Comparison of ENCODE assay signal across 9 mouse cellular contexts in the genomic region with DNA sequence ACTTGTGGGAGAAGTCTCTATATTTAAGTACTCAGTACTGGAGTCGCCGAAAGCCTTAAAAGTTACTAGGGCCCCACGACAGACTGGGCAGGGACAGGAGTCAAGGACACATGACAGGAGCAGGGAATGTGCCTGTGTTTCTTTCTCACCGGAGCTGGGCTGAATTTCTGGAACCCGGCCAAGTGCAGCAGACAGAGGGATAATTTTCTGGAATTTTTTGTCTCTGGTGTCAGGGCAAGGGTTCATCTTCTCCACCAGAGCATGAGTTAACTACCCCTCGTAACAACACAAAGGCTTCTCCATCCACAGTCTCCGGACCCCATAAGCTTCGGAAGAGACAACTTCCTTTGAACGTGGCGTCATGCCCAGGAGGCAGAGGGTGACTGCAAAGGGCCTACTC. TPM values are rescaled to one million over a fixed set of nuclear protein-coding genes. Genes with fewer than 3 reads are reported as not detected.
DNase-seq lines count a peak whose midpoint lies in the region; ATAC-seq lines count a peak whose summit lies in the region.
"Had no signal": no experiment of that assay in that cellular context is flagged by ENCODE, and none has a peak within 500 bp of the region (broad histone marks: within the 10 kb centered on the region; RNA-seq: fewer than 3 reads in every experiment).

No protein-coding gene starts in this region.

- H3K4me3 ChIP-seq in kidney, embryonic 16.5 days (ENCODE audit: low read length) = no peak overlapping the region
- H3K4me3 ChIP-seq in heart, embryonic 13.5 days = no peak overlapping the region
- H3K4me3 ChIP-seq in midbrain, embryonic 10.5 days = no peak overlapping the region
- H3K4me3 ChIP-seq: limb, embryonic 10.5 days had no signal

- no peak overlapping the region; the same call in 1 of the 2 replicates for H3K27ac ChIP-seq in kidney, embryonic 16.5 days (ENCODE audit: low read length)
- H3K27ac ChIP-seq in heart, embryonic 13.5 days (replicated peaks) = peak overlapping the region; percentile 84
- H3K27ac ChIP-seq in midbrain, embryonic 10.5 days (replicated peaks) = no peak overlapping the region
- H3K27ac ChIP-seq: limb, embryonic 10.5 days had no signal

- H3K27me3 ChIP-seq in kidney, embryonic 16.5 days (ENCODE audit: insufficient read depth, low read length) = peaks cover 8% of the 10 kb centered on the region; the same call in 1 of the 2 replicates
- peaks cover 15% of the 10 kb centered on the region for H3K27me3 ChIP-seq in heart, embryonic 13.5 days (replicated peaks)
- H3K27me3 ChIP-seq in midbrain, embryonic 10.5 days (ENCODE audit: low read depth, poor library complexity, severe bottlenecking) = peaks cover 27% of the 10 kb centered on the region

- H3K36me3 ChIP-seq in kidney, embryonic 16.5 days (ENCODE audit: insufficient read depth, low read length) = no peaks in the 10 kb centered on the region
- no peaks in the 10 kb centered on the region for H3K36me3 ChIP-seq in heart, embryonic 13.5 days
- H3K36me3 ChIP-seq in midbrain, embryonic 10.5 days = no peaks in the 10 kb centered on the region
- H3K36me3 ChIP-seq: limb, embryonic 10.5 days had no signal

- H3K4me1 ChIP-seq in kidney, embryonic 16.5 days (ENCODE audit: insufficient read depth, low read length) = peaks cover 9% of the 10 kb centered on the region; the same call in 1 of the 2 replicates
- peaks cover 18% of the 10 kb centered on the region for H3K4me1 ChIP-seq in heart, embryonic 13.5 days
- no peaks in the 10 kb centered on the region for H3K4me1 ChIP-seq in midbrain, embryonic 10.5 days

- ATAC-seq in kidney, embryonic 16.5 days (ENCODE audit: low FRiP score, low TSS enrichment) = no peak
- no peak for ATAC-seq in heart, embryonic 13.5 days (ENCODE audit: extremely low read depth, insufficient number of reproducible peaks, low FRiP score, low TSS enrichment)

- peaks cover 3% of the 10 kb centered on the region; the same call in 1 of the 2 replicates for H3K9me3 ChIP-seq in kidney, embryonic 16.5 days (ENCODE audit: low read length)
- no peaks in the 10 kb centered on the region; the same call in none of the 2 replicates for H3K9me3 ChIP-seq in heart, embryonic 13.5 days
- H3K9me3 ChIP-seq in midbrain, embryonic 10.5 days (replicated peaks) = no peaks in the 10 kb centered on the region; the same call in 1 of the 2 replicates
- H3K9me3 ChIP-seq: limb, embryonic 10.5 days had no signal

- peak; percentile 33 for DNase-seq in kidney, adult 11 months
- DNase-seq in adrenal gland, adult 18-20 months (ENCODE audit: low spot score in 2 of 2) = peak; percentile 35 to 36
- DNase-seq in ovary, postnatal 14 days (ENCODE audit: low spot score) = peak; percentile 22
- no peak for DNase-seq in right cerebral cortex, postnatal 14 days
- DNase-seq in midbrain, embryonic 10.5 days (ENCODE audit: low spot score) = no peak
- no peak for DNase-seq in left cerebral cortex, adult 18-20 months (ENCODE audit: low spot score in 2 of 2)

- no peak overlapping the region for H3K9ac ChIP-seq in kidney, embryonic 16.5 days (replicated peaks; ENCODE audit: low read length)
- no peak overlapping the region for H3K9ac ChIP-seq in heart, embryonic 13.5 days

- WGBS in kidney, embryonic 16.5 days = 48% methylated on average over 10 of the region's 10 CpGs
- 27% methylated on average over 10 of the region's 10 CpGs for WGBS in heart, embryonic 13.5 days
- 86% methylated on average over 10 of the region's 10 CpGs for WGBS in midbrain, embryonic 10.5 days

- H3K4me2 ChIP-seq in kidney, embryonic 16.5 days (replicated peaks; ENCODE audit: low read depth, low read length) = no peak overlapping the region
- H3K4me2 ChIP-seq in heart, embryonic 13.5 days = peak overlapping the region; percentile 42

RNA-seq across cellular contexts. Expression of gene Slc7a8, which starts 4.7 kb away (rescaled TPM):
- polyA plus RNA-seq in kidney, embryonic 16.5 days (2015; fragmentation: Nextera tagmentation; extraction: Ambion mirVana) = 21.0 and 24.6 TPM in 2 replicates
- total RNA-seq in adrenal gland, adult 18-20 months (2021) = 10 to 100 TPM; 24.6 to 55.6 TPM
- polyA plus RNA-seq in heart, embryonic 13.5 days (2015; fragmentation: Nextera tagmentation; extraction: Ambion mirVana) = 3.4 and 4.0 TPM in 2 replicates
- polyA plus RNA-seq in midbrain, embryonic 10.5 days (2016; fragmentation: Nextera tagmentation; extraction: Ambion mirVana) = 1.8 and 2.4 TPM in 2 replicates
- total RNA-seq in left cerebral cortex, adult 18-20 months (2021) = 10 to 100 TPM; 48.7 to 52.5 TPM

RNA-seq across cellular contexts. Expression of gene Rnf212b, which starts 27.5 kb away (rescaled TPM):
- 0.16 and 0.59 TPM in 2 replicates for polyA plus RNA-seq in kidney, embryonic 16.5 days (2015; fragmentation: Nextera tagmentation; extraction: Ambion mirVana)
- total RNA-seq in adrenal gland, adult 18-20 months (2021) = under 1 TPM in 1 of 2 experiments, not detected in 1; 0.51 TPM
- polyA plus RNA-seq in heart, embryonic 13.5 days (2015; fragmentation: Nextera tagmentation; extraction: Ambion mirVana) = not detected in 2 replicates
- not detected in 2 replicates for polyA plus RNA-seq in midbrain, embryonic 10.5 days (2016; fragmentation: Nextera tagmentation; extraction: Ambion mirVana)
- not detected for total RNA-seq in left cerebral cortex, adult 18-20 months (2021)
- polyA plus RNA-seq: limb, embryonic 10.5 days had no signal

Comparison
In these comparisons a context has a peak if more than half of its experiments do, and no peak if none do; other contexts are left out.
1. DNase-seq: peak in kidney, adult 11 months (single experiment), adrenal gland, adult 18-20 months (2 of 2) and ovary, postnatal 14 days (single experiment); none in right cerebral cortex, postnatal 14 days (single experiment), midbrain, embryonic 10.5 days (single experiment) and left cerebral cortex, adult 18-20 months (0 of 2).